Mouse (Mus musculus): Measurements from ENCODE around the gene Yae1d1. TPM values are rescaled to one million over a fixed set of nuclear protein-coding genes. Genes with fewer than 3 reads are reported as not detected.
A peak's percentile ranks its signal among the peaks of the same experiment; 100 is the strongest.

The Yae1d1 gene
- 83.0 and 84.4 TPM in 2 replicates for polyA plus RNA-seq (2015; fragmentation: Nextera tagmentation; extraction: Ambion mirVana)

- Histone ChIP-seq H3K4me2 (peak within 1 kb of the TSS; percentile 88), H3K4me1 (peaks cover 11% of the 10 kb centered on the region), H3K4me3 (peak within 1 kb of the TSS; percentile 85), H3K36me3 (replicated peaks) (no peaks in the 10 kb centered on the region), H3K9ac (peak within 1 kb of the TSS; percentile 77), H3K9me3 (no peaks in the 10 kb centered on the region), H3K27me3 (replicated peaks) (no peaks in the 10 kb centered on the region), H3K27ac (peak within 1 kb of the TSS; percentile 85)
- WGBS = under 1% methylated on average over 54 of the region's 54 CpGs
- peak; percentile 99 for ATAC-seq (replicated peaks)
These were observed at the start of gene Yae1d1 for GRCm38 (mm10) chr13:17992697-17993514. Gene Yae1d1 (minus strand): TSS chr13:17993349.

- H3K4me2 ChIP-seq = no peak overlapping the region
- ATAC-seq (replicated peaks) = no peak
- no peak overlapping the region for H3K4me3 ChIP-seq
- no peaks in the 10 kb centered on the region for H3K36me3 ChIP-seq (replicated peaks)
- no peaks in the 10 kb centered on the region for H3K4me1 ChIP-seq
- no peak overlapping the region for H3K27ac ChIP-seq
- no peak overlapping the region for H3K9ac ChIP-seq
- H3K9me3 ChIP-seq = no peaks in the 10 kb centered on the region
- WGBS = 68% methylated on average over 2 of the region's 2 CpGs
- H3K27me3 ChIP-seq (replicated peaks) = no peaks in the 10 kb centered on the region
These were observed 45.7 kb upstream of the Yae1d1 start for GRCm38 (mm10) chr13:18038814-18039213.

- no peaks in the 10 kb centered on the region for H3K9me3 ChIP-seq
- no peak overlapping the region for H3K4me2 ChIP-seq
- no peak for ATAC-seq (replicated peaks)
- H3K36me3 ChIP-seq (replicated peaks) = no peaks in the 10 kb centered on the region
- WGBS = 81% methylated on average over 3 of the region's 3 CpGs
- H3K4me1 ChIP-seq = no peaks in the 10 kb centered on the region
- no peak overlapping the region for H3K4me3 ChIP-seq
- H3K27ac ChIP-seq = no peak overlapping the region
- no peak overlapping the region for H3K9ac ChIP-seq
- no peaks in the 10 kb centered on the region for H3K27me3 ChIP-seq (replicated peaks)
These were observed 23.5 kb upstream of the Yae1d1 start for GRCm38 (mm10) chr13:18016604-18017003.

GRCm38 (mm10) chr13:18013205-18013604 lies 20.1 kb upstream of the Yae1d1 start:
- Histone ChIP-seq H3K27ac (no peak overlapping the region), H3K36me3 (replicated peaks) (no peaks in the 10 kb centered on the region), H3K4me1 (no peaks in the 10 kb centered on the region), H3K27me3 (replicated peaks) (no peaks in the 10 kb centered on the region), H3K9ac (no peak overlapping the region), H3K4me2 (no peak overlapping the region), H3K4me3 (no peak overlapping the region), H3K9me3 (no peaks in the 10 kb centered on the region)
- no peak for ATAC-seq (replicated peaks)
- WGBS = 79% methylated on average over 6 of the region's 6 CpGs

- no peak for ATAC-seq (replicated peaks)
- no peak overlapping the region for H3K9ac ChIP-seq
- 89% methylated on average over 4 of the region's 4 CpGs for WGBS
These were observed 17.9 kb upstream of the Yae1d1 start for GRCm38 (mm10) chr13:18011055-18011454.

GRCm38 (mm10) chr13:17993515-17993847 lies 332 bp upstream of the Yae1d1 start:
- no peak for ATAC-seq (replicated peaks)
- peak overlapping the region; percentile 85 for H3K27ac ChIP-seq
- 34% methylated on average over 7 of the region's 7 CpGs for WGBS

More at GRCm38 (mm10) chr13:18011055-18011454, 17.9 kb upstream of the Yae1d1 start:
- Histone ChIP-seq H3K9me3 (no peaks in the 10 kb centered on the region), H3K36me3 (replicated peaks) (no peaks in the 10 kb centered on the region), H3K4me1 (no peaks in the 10 kb centered on the region), H3K27me3 (replicated peaks) (no peaks in the 10 kb centered on the region), H3K4me3 (no peak overlapping the region), H3K4me2 (no peak overlapping the region), H3K27ac (no peak overlapping the region)

GRCm38 (mm10) chr13:17992009-17992408 lies 1.1 kb downstream of the Yae1d1 start:
- ATAC-seq (replicated peaks) = no peak
- 86% methylated on average over 4 of the region's 4 CpGs for WGBS
- H3K4me3 ChIP-seq = peak overlapping the region; percentile 85
- H3K4me1 ChIP-seq = peaks cover 11% of the 10 kb centered on the region
- no peak overlapping the region for H3K9ac ChIP-seq
- H3K36me3 ChIP-seq (replicated peaks) = 0 out of 2 replicates have a peak, but pooled peaks cover 3% of the 10 kb centered on the region
- no peaks in the 10 kb centered on the region for H3K27me3 ChIP-seq (replicated peaks)
- peak overlapping the region; percentile 88 for H3K4me2 ChIP-seq
- H3K27ac ChIP-seq = no peak overlapping the region
- H3K9me3 ChIP-seq = no peaks in the 10 kb centered on the region

More at GRCm38 (mm10) chr13:17993515-17993847, 332 bp upstream of the Yae1d1 start:
- no peaks in the 10 kb centered on the region for H3K36me3 ChIP-seq (replicated peaks)
- peaks cover 11% of the 10 kb centered on the region for H3K4me1 ChIP-seq
- peak overlapping the region; percentile 88 for H3K4me2 ChIP-seq
- H3K9me3 ChIP-seq = no peaks in the 10 kb centered on the region
- H3K27me3 ChIP-seq (replicated peaks) = no peaks in the 10 kb centered on the region
- H3K4me3 ChIP-seq = peak overlapping the region; percentile 85
- peak overlapping the region; percentile 59 for H3K9ac ChIP-seq

GRCm38 (mm10) chr13:17983194-17983593 lies 10.0 kb downstream of the Yae1d1 start:
- H3K9me3 ChIP-seq = no peaks in the 10 kb centered on the region
- H3K4me2 ChIP-seq = no peak overlapping the region
- peaks cover 12% of the 10 kb centered on the region; the same call in 1 of the 2 replicates for H3K36me3 ChIP-seq (replicated peaks)
- WGBS = 52% methylated on average over 4 of the region's 4 CpGs
- no peaks in the 10 kb centered on the region for H3K27me3 ChIP-seq (replicated peaks)
- H3K9ac ChIP-seq = no peak overlapping the region
- H3K27ac ChIP-seq = no peak overlapping the region
- no peak for ATAC-seq (replicated peaks)
- H3K4me1 ChIP-seq = no peaks in the 10 kb centered on the region
- no peak overlapping the region for H3K4me3 ChIP-seq

GRCm38 (mm10) chr13:17982634-17983033 lies 10.5 kb downstream of the Yae1d1 start:
- no peak overlapping the region for H3K27ac ChIP-seq
- H3K4me3 ChIP-seq = no peak overlapping the region
- H3K9ac ChIP-seq = no peak overlapping the region
- 89% methylated on average over 5 of the region's 5 CpGs for WGBS
- H3K4me1 ChIP-seq = no peaks in the 10 kb centered on the region
- H3K9me3 ChIP-seq = no peaks in the 10 kb centered on the region
- H3K36me3 ChIP-seq (replicated peaks) = peaks cover 12% of the 10 kb centered on the region; the same call in 1 of the 2 replicates
- no peak for ATAC-seq (replicated peaks)
- no peaks in the 10 kb centered on the region for H3K27me3 ChIP-seq (replicated peaks)
- H3K4me2 ChIP-seq = no peak overlapping the region

GRCm38 (mm10) chr13:17976854-17977739 lies 16.1 kb downstream of the Yae1d1 start:
- Histone ChIP-seq H3K9ac (no peak overlapping the region), H3K27me3 (replicated peaks) (no peaks in the 10 kb centered on the region), H3K36me3 (replicated peaks) (no peaks in the 10 kb centered on the region), H3K4me2 (no peak overlapping the region), H3K27ac (no peak overlapping the region), H3K4me3 (no peak overlapping the region), H3K4me1 (no peaks in the 10 kb centered on the region), H3K9me3 (no peaks in the 10 kb centered on the region)
- no peak for ATAC-seq (replicated peaks)
- WGBS = 83% methylated on average over 8 of the region's 8 CpGs

- WGBS = 67% methylated on average over 2 of the region's 2 CpGs
- H3K27me3 ChIP-seq (replicated peaks) = no peaks in the 10 kb centered on the region
- H3K36me3 ChIP-seq (replicated peaks) = no peaks in the 10 kb centered on the region
- no peak overlapping the region for H3K4me3 ChIP-seq
- H3K9me3 ChIP-seq = no peaks in the 10 kb centered on the region
- no peaks in the 10 kb centered on the region for H3K4me1 ChIP-seq
- H3K4me2 ChIP-seq = no peak overlapping the region
- H3K9ac ChIP-seq = no peak overlapping the region
- no peak for ATAC-seq (replicated peaks)
- no peak overlapping the region for H3K27ac ChIP-seq
These were observed 17.3 kb downstream of the Yae1d1 start for GRCm38 (mm10) chr13:17975891-17976290.

- Histone ChIP-seq H3K9me3 (no peaks in the 10 kb centered on the region), H3K4me2 (no peak overlapping the region), H3K36me3 (replicated peaks) (no peaks in the 10 kb centered on the region), H3K4me1 (no peaks in the 10 kb centered on the region), H3K27ac (no peak overlapping the region), H3K9ac (no peak overlapping the region), H3K27me3 (replicated peaks) (no peaks in the 10 kb centered on the region), H3K4me3 (no peak overlapping the region)
- WGBS = 92% methylated on average over 1 of the region's 1 CpGs
- no peak for ATAC-seq (replicated peaks)
These were observed 17.7 kb downstream of the Yae1d1 start for GRCm38 (mm10) chr13:17975457-17975856.

Data from midbrain, embryonic 15.5 days (tissue).